Mouse (Mus musculus): ENCODE results near the gene Rab24. TPM values are rescaled to one million over a fixed set of nuclear protein-coding genes. Genes with fewer than 3 reads are reported as not detected.

The Rab24 gene
- polyA plus RNA-seq, 1 experiment: 75.6 TPM

GRCm38 (mm10) chr13:55329109-55329682, 7.5 kb upstream of the Rab24 start:
- H3K4me3 ChIP-seq (ENCODE audit: insufficient read depth, low read length): peak overlapping the region; percentile 64
- no peak for TF ChIP-seq POLR2A (IDR thresholded peaks at IDR 0.05; ENCODE audit: borderline replicate concordance, low read depth, low read length)
- no peak for TF ChIP-seq CTCF (IDR thresholded peaks at IDR 0.05; ENCODE audit: low read depth, low read length)
- peaks cover 14% of the 10 kb centered on the region for H3K4me1 ChIP-seq (ENCODE audit: control insufficient read depth, insufficient read depth, low read length)
- no peak overlapping the region for H3K27ac ChIP-seq (ENCODE audit: insufficient read depth, low read depth, low read length)

- no peak overlapping the region for H3K27ac ChIP-seq (ENCODE audit: insufficient read depth, low read depth, low read length)
- peaks cover 19% of the 10 kb centered on the region for H3K4me1 ChIP-seq (ENCODE audit: control insufficient read depth, insufficient read depth, low read length)
- TF ChIP-seq CTCF (IDR thresholded peaks at IDR 0.05; ENCODE audit: low read depth, low read length) (no peak), POLR2A (IDR thresholded peaks at IDR 0.05; ENCODE audit: borderline replicate concordance, low read depth, low read length) (no peak)
- no peak overlapping the region for H3K4me3 ChIP-seq (ENCODE audit: insufficient read depth, low read length)
Observed at GRCm38 (mm10) chr13:55328641-55329040, 6.9 kb upstream of the Rab24 start.

GRCm38 (mm10) chr13:55328171-55328570, 6.4 kb upstream of the Rab24 start:
- Histone ChIP-seq H3K4me3 (ENCODE audit: insufficient read depth, low read length) (no peak overlapping the region), H3K4me1 (ENCODE audit: control insufficient read depth, insufficient read depth, low read length) (peaks cover 23% of the 10 kb centered on the region), H3K27ac (ENCODE audit: insufficient read depth, low read depth, low read length) (no peak overlapping the region)
- TF ChIP-seq CTCF (IDR thresholded peaks at IDR 0.05; ENCODE audit: low read depth, low read length) (no peak), POLR2A (IDR thresholded peaks at IDR 0.05; ENCODE audit: borderline replicate concordance, low read depth, low read length) (no peak)

GRCm38 (mm10) chr13:55327633-55328032, 5.9 kb upstream of the Rab24 start:
- peaks cover 26% of the 10 kb centered on the region for H3K4me1 ChIP-seq (ENCODE audit: control insufficient read depth, insufficient read depth, low read length)
- no peak overlapping the region for H3K27ac ChIP-seq (ENCODE audit: insufficient read depth, low read depth, low read length)
- TF ChIP-seq POLR2A (IDR thresholded peaks at IDR 0.05; ENCODE audit: borderline replicate concordance, low read depth, low read length): no peak
- peak; percentile 91 for TF ChIP-seq CTCF (IDR thresholded peaks at IDR 0.05; ENCODE audit: low read depth, low read length)
- no peak overlapping the region for H3K4me3 ChIP-seq (ENCODE audit: insufficient read depth, low read length)

- Histone ChIP-seq H3K4me3 (ENCODE audit: insufficient read depth, low read length) (no peak overlapping the region), H3K4me1 (ENCODE audit: control insufficient read depth, insufficient read depth, low read length) (peaks cover 26% of the 10 kb centered on the region)
- TF ChIP-seq CTCF (IDR thresholded peaks at IDR 0.05; ENCODE audit: low read depth, low read length) (no peak), POLR2A (IDR thresholded peaks at IDR 0.05; ENCODE audit: borderline replicate concordance, low read depth, low read length) (no peak)
Observed at GRCm38 (mm10) chr13:55327169-55327568, 5.4 kb upstream of the Rab24 start.

GRCm38 (mm10) chr13:55325596-55325995, 3.9 kb upstream of the Rab24 start:
- Histone ChIP-seq H3K4me3 (ENCODE audit: insufficient read depth, low read length) (no peak overlapping the region), H3K4me1 (ENCODE audit: control insufficient read depth, insufficient read depth, low read length) (peaks cover 30% of the 10 kb centered on the region), H3K27ac (ENCODE audit: insufficient read depth, low read depth, low read length) (no peak overlapping the region)
- no peak for TF ChIP-seq CTCF (IDR thresholded peaks at IDR 0.05; ENCODE audit: low read depth, low read length)
- no peak for TF ChIP-seq POLR2A (IDR thresholded peaks at IDR 0.05; ENCODE audit: borderline replicate concordance, low read depth, low read length)

More at GRCm38 (mm10) chr13:55327169-55327568, 5.4 kb upstream of the Rab24 start:
- no peak overlapping the region for H3K27ac ChIP-seq (ENCODE audit: insufficient read depth, low read depth, low read length)

GRCm38 (mm10) chr13:55322130-55322825, 532 bp upstream of the Rab24 start:
- Histone ChIP-seq H3K4me3 (ENCODE audit: insufficient read depth, low read length) (peak overlapping the region; percentile 99), H3K27ac (ENCODE audit: insufficient read depth, low read depth, low read length) (peak overlapping the region; percentile 64), H3K4me1 (ENCODE audit: control insufficient read depth, insufficient read depth, low read length) (peaks cover 48% of the 10 kb centered on the region)
- TF ChIP-seq CTCF (IDR thresholded peaks at IDR 0.05; ENCODE audit: low read depth, low read length) (peak; percentile 37; the same call in 1 of the 2 replicates), POLR2A (IDR thresholded peaks at IDR 0.05; ENCODE audit: borderline replicate concordance, low read depth, low read length) (no peak)

GRCm38 (mm10) chr13:55319931-55320533, 1.7 kb downstream of the Rab24 start, which contains the start of gene Prelid1:
TSS of gene Prelid1 (plus strand) at chr13:55320500.
- no peak for TF ChIP-seq POLR2A (IDR thresholded peaks at IDR 0.05; ENCODE audit: borderline replicate concordance, low read depth, low read length)
- no peak for TF ChIP-seq CTCF (IDR thresholded peaks at IDR 0.05; ENCODE audit: low read depth, low read length)
- Histone ChIP-seq H3K4me1 (ENCODE audit: control insufficient read depth, insufficient read depth, low read length) (peaks cover 52% of the 10 kb centered on the region), H3K4me3 (ENCODE audit: insufficient read depth, low read length) (peak within 1 kb of the TSS; percentile 99), H3K27ac (ENCODE audit: insufficient read depth, low read depth, low read length) (peak within 1 kb of the TSS; percentile 93)

- no peak overlapping the region for H3K4me3 ChIP-seq (ENCODE audit: insufficient read depth, low read length)
- TF ChIP-seq POLR2A (IDR thresholded peaks at IDR 0.05; ENCODE audit: borderline replicate concordance, low read depth, low read length): no peak
- TF ChIP-seq CTCF (IDR thresholded peaks at IDR 0.05; ENCODE audit: low read depth, low read length): no peak
- peak overlapping the region; percentile 93 for H3K27ac ChIP-seq (ENCODE audit: insufficient read depth, low read depth, low read length)
- H3K4me1 ChIP-seq (ENCODE audit: control insufficient read depth, insufficient read depth, low read length): peaks cover 45% of the 10 kb centered on the region
Observed at GRCm38 (mm10) chr13:55318351-55318750, 3.4 kb downstream of the Rab24 start.

Measured in bone marrow macrophage, adult 2 months (primary cell).